In genomic region chr11:120520967-120521540, GRCm38 (mm10) we compare ENCODE assay signal across 12 mouse cellular contexts. TPM values are rescaled to one million over a fixed set of nuclear protein-coding genes. Genes with fewer than 3 reads are reported as not detected.
A peak's percentile ranks its signal among the peaks of the same experiment; 100 is the strongest.
DNase-seq lines count a peak whose midpoint lies in the region; ATAC-seq and TF ChIP-seq lines count a peak whose summit lies in the region.
"Had no signal": no experiment of that assay in that cellular context is flagged by ENCODE, and none has a peak within 500 bp of the region (broad histone marks: within the 10 kb centered on the region; RNA-seq: fewer than 3 reads in every experiment).

No protein-coding gene starts in this region.

- H3K9ac ChIP-seq in intestine, embryonic 16.5 days (ENCODE audit: low read depth, low read length) = peak overlapping the region; percentile 44

- peak overlapping the region; percentile 35; the same call in 1 of the 2 replicates for H3K27ac ChIP-seq in intestine, embryonic 16.5 days (ENCODE audit: low read length)

- 57% methylated on average over 5 of the region's 5 CpGs for WGBS in intestine, embryonic 16.5 days

- peak; percentile 99 for DNase-seq in MN1 (ENCODE audit: low spot score)
- peak; percentile 31 for DNase-seq in brain, embryonic 14.5 days (ENCODE audit: low read depth)
- peak; percentile 71 for DNase-seq in gastrocnemius, postnatal 10 days
- no peak for DNase-seq in ovary, postnatal 36 days (ENCODE audit: low spot score)
- no peak for DNase-seq in retina, postnatal 1 day
- DNase-seq in kidney, postnatal 10 days = no peak
- no peak for DNase-seq in right cerebral cortex, postnatal 14 days
- DNase-seq: midbrain, embryonic 14.5 days had no signal

- H3K27me3 ChIP-seq in intestine, embryonic 16.5 days (replicated peaks; ENCODE audit: control insufficient read depth, insufficient read depth, low read length) = no peaks in the 10 kb centered on the region

- H3K4me3 ChIP-seq in intestine, embryonic 16.5 days (ENCODE audit: low read length) = no peak overlapping the region

- peaks cover 7% of the 10 kb centered on the region for H3K4me1 ChIP-seq in intestine, embryonic 16.5 days (ENCODE audit: control insufficient read depth, insufficient read depth, low read length)

- H3K9me3 ChIP-seq in intestine, embryonic 16.5 days (ENCODE audit: control insufficient read depth, low read length) = no peaks in the 10 kb centered on the region

- H3K36me3 ChIP-seq in intestine, embryonic 16.5 days (ENCODE audit: control insufficient read depth, insufficient read depth, low read length) = no peaks in the 10 kb centered on the region

- TF ChIP-seq POLR2A in brain, embryonic 14.5 days (IDR thresholded peaks at IDR 0.05; ENCODE audit: borderline replicate concordance, extremely low read depth, insufficient read depth, insufficient read length, poor library complexity, severe bottlenecking) = no peak

- H3K4me2 ChIP-seq in intestine, embryonic 16.5 days (ENCODE audit: low read depth, low read length) = no peak overlapping the region

- 0 out of 2 replicates have a peak, but pooled peaks have one; percentile 12 for ATAC-seq in intestine, embryonic 16.5 days

- TF ChIP-seq CTCF in brain, embryonic 14.5 days (IDR thresholded peaks at IDR 0.05; ENCODE audit: borderline replicate concordance, extremely low read depth, insufficient read depth, insufficient read length) = no peak

RNA-seq across cellular contexts. Expression of gene Gcgr, which starts 9.4 kb away (rescaled TPM):
- 0.32 and 0.36 TPM in 2 replicates for polyA plus RNA-seq in brain, embryonic 14.5 days (2012; rRNA removed)
- under 1 TPM; 0.09 to 0.75 TPM for total RNA-seq in gastrocnemius, postnatal 10 days (2021)
- 0.76 TPM in 2 replicates for polyA plus RNA-seq in intestine, embryonic 16.5 days (2015; fragmentation: Nextera tagmentation; extraction: Ambion mirVana)

RNA-seq across cellular contexts. Expression of gene Mcrip1, which starts 28.5 kb away (rescaled TPM):
- 204 and 253 TPM in 2 replicates for polyA plus RNA-seq in brain, embryonic 14.5 days (2012; rRNA removed)
- total RNA-seq in gastrocnemius, postnatal 10 days (2021) = 10 to 100 TPM; 51.3 to 52.7 TPM
- polyA plus RNA-seq in intestine, embryonic 16.5 days (2015; fragmentation: Nextera tagmentation; extraction: Ambion mirVana) = 119 and 129 TPM in 2 replicates

RNA-seq across cellular contexts. Expression of gene Slc25a10, which starts 29.4 kb away (rescaled TPM):
- 40.6 and 57.3 TPM in 2 replicates for polyA plus RNA-seq in brain, embryonic 14.5 days (2012; rRNA removed)
- 10 to 100 TPM in 1 of 2 experiments, 1 to 10 TPM in 1; 9.7 to 11.1 TPM for total RNA-seq in gastrocnemius, postnatal 10 days (2021)
- 104 and 108 TPM in 2 replicates for polyA plus RNA-seq in intestine, embryonic 16.5 days (2015; fragmentation: Nextera tagmentation; extraction: Ambion mirVana)

RNA-seq across cellular contexts. Expression of gene Ppp1r27, which starts 29.9 kb away (rescaled TPM):
- polyA plus RNA-seq in brain, embryonic 14.5 days (2012; rRNA removed) = not detected in 2 replicates
- 100 to 1,000 TPM; 156 to 183 TPM for total RNA-seq in gastrocnemius, postnatal 10 days (2021)
- 0.37 TPM in 1 of 2 replicates, not detected in the other for polyA plus RNA-seq in intestine, embryonic 16.5 days (2015; fragmentation: Nextera tagmentation; extraction: Ambion mirVana)
- total RNA-seq: ES-E14; layer of hippocampus, adult 8-10 months had no signal
- polyA plus RNA-seq: midbrain, embryonic 14.5 days; spleen, adult 2 months had no signal

RNA-seq across cellular contexts. Expression of gene Mrpl12, which starts 36.6 kb away (rescaled TPM):
- polyA plus RNA-seq in brain, embryonic 14.5 days (2012; rRNA removed) = 96.3 and 107 TPM in 2 replicates
- 100 to 1,000 TPM; 121 to 147 TPM for total RNA-seq in gastrocnemius, postnatal 10 days (2021)
- polyA plus RNA-seq in intestine, embryonic 16.5 days (2015; fragmentation: Nextera tagmentation; extraction: Ambion mirVana) = 228 and 239 TPM in 2 replicates

Comparison
In these comparisons a context has a peak if more than half of its experiments do, and no peak if none do; other contexts are left out.
1. DNase-seq: peak in MN1 (single experiment), brain, embryonic 14.5 days (single experiment) and gastrocnemius, postnatal 10 days (single experiment); none in ovary, postnatal 36 days (single experiment), retina, postnatal 1 day (single experiment), kidney, postnatal 10 days (single experiment) and right cerebral cortex, postnatal 14 days (single experiment).